Mouse (Mus musculus) spleen, postnatal 4 days (tissue): ENCODE data around the gene Olfr867.

Experiments used
- DNase-seq, 2 experiments: peaks; one replicate each; pipeline ENCODE4 v3.0.0; 2022; ENCODE audit warnings: low spot score in 2 of 2

Olfr867 gene

DNA sequence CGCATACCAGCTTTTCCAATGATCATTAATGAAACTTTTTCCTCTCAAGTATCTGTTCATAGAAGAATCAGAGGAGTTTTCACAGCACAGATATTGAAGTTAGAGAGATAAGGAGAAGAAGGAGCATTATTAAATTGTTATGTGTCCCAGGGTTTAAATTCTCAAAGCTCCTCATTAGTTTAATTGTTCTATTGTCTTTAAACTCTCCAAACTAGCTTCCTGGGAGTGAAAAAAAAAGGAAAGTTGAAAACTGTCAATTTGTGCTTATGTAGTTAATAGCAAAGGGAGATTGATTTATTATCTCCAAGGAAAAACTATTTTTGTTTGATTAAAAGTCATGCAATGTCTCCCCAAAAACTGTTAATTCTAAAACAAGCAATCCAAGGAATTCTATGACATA lies at the start of gene Olfr867:
Olfr867 (minus strand) TSS at position 101 of the 400 bp plus-strand sequence.
- DNase-seq, result no peak

DNA sequence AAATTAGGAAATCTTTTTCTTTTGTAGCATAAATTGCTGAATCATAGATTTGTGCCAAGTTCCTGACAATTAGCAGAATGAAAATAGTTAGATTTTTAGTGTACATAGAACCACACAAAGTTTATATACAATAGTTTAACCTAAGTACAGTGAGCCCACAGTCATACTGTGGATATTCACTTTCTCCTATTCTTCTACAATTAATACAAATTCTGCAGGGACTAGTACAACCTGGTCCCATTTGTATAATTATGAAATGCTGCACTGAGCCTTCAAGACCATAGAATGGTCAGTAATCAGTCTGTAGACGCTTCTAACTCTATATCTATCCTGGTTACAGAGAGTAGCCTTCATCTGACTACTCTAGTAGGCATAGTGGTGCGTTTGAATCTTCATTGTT lies 41.0 kb upstream of the Olfr867 start, which contains the start of gene Olfr868:
Olfr868 (plus strand) TSS at position 301 of the 400 bp plus-strand sequence.
- DNase-seq, result no peak

DNA sequence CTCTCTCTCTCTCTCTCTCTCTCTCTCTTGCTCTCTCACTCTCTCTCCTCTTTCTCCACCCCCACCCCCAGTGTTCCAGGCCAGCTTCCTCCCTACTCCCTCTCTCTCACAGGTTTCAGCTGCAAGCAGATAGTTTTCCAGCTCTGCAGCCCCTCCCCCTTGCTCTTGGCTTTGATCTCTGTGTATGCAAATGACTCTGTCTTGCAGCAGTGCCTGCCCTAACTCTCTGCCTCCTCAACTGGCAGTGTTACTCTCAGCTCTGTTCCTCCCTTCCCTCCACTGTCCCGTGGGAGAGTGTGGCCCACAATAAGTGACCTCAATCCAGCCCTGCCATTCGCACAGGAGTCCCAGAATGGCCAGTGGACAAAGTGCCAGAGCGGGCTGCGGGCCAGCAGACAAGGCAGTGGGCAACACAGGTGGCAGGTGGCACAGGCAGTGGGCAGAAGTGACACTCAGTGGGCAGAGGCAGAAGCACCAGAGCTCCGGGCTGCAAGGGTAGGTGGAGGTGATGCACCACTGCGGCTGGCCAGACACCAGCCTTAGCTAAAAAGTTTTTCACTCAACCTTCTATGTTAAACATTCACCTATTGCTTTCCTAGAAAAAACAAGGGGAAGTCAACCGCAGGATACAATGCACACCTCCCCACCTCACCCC lies 16.3 kb upstream of the Olfr867 start:
- no peak for DNase-seq

DNA sequence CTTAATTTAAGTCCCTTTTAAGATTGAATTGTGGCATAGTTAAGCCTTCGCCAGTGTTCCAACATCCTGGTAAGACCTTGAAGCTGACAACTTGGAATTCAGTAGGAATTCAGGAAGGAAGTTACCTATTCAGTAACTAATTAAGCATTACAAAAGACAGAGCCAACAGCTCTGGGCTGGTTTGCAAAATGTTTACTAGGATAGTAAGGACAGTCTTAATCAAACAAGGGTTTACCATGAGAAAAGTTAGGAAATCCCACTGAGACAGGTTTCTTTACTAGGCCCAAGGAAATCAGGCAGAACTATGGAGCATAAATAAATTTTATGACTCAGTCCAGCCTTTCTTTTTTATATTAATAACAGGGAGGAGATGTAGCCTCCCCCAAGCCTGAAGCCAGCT lies 13.9 kb upstream of the Olfr867 start:
- no peak for DNase-seq

DNA sequence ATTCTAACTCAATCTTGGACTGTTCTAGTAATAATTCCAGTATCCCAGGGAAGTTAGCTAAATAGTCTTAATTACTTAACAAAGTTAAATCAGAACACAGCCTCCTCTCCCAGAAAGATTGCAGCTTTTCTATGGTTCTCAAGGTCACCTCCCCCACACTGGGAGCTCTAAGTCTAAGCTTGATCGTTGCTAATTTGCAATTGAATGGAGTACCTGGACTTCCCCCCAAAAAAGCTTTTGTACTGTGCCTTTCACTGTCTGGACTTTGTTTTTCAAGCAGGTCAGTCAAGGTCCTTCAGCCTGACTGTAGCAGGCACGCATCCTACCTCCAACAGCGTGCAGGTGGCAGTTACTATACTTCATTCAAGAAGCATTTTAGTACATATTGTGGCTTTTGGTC lies 12.9 kb upstream of the Olfr867 start:
- DNase-seq, result no peak

DNA sequence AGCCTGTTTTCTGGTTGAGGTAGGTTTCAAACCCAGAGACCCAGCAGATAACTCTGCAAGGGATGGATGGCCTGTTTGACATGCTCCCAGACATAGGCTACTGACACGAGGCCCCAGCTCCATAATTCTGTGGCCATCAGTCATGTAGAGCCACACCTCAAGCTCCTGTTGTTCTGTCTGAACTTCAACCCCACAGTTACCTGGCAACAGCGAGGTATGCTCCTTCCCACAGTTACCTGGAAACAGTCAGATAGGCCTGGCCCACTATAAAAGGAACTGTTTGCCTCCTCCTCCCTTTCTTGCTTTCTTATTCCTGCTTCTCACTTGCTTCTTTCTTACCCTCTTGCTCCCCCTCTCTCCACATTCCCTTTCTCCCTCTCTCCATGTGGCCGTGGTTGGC lies 9.4 kb downstream of the Olfr867 start:
- DNase-seq, result no peak

DNA sequence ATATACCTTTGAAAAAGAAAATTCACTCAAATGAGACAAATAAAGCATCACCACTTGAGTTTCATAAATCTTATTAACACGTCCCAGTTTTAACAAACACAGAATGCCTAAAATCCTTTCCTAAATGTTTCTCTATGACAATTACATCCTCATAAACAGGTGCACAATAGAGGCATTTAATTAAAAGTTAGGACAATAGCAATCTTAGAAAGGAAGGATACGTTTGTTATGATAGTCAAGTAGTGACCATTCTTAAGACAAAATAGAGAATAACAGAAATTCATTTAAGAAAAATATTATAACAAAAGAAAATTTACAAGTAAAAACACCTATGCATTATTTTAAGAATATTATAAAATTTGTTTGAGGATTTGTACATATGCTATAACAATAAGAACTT lies 29.4 kb downstream of the Olfr867 start, which contains the start of gene Olfr866:
Olfr866 (minus strand) TSS at position 101 of the 400 bp plus-strand sequence.
- no peak for DNase-seq
